Mouse (Mus musculus) CD4-positive naive resting alpha-beta T cell, adult 57 days (primary cell): ENCODE results near the gene Dgcr8. TPM values are rescaled to one million over a fixed set of nuclear protein-coding genes. Genes with fewer than 3 reads are reported as not detected.

Experiments used
- total RNA-seq: library from RNA; stranded (reverse); gene quantifications from one replicate; pipeline ENCODE4 v1.2.4, GENCODE M21; 2023

The Dgcr8 gene
- total RNA-seq, result 44.6 TPM

DNA sequence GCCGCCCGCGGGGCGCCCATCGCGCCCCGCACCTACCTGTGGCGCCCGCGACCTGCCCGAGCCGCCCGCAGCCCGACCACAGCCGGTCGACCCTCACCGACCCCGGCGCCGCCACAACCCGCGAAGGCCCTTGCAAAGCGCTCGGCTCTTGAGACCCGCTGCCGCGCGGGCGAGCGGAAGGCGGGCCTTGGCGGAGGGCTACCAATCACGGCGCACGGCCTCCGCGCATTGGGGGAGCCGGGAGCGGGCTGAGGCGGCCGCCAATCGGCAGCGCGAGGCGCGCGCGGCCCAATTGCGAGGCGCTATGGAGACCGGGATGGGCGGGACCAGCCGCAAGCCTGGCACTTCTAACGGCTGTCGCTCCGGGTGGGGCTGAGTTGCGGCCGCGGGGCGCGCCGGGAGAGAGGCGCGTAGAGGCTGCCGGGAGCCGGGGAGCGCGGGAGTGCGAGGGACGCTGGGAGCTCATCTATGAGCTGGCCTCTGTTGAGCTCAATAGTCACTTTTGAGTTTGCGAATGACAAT lies at the start of gene Dgcr8:
Gene Dgcr8, minus strand, starts transcription at position 180 of the 522 bp plus-strand sequence.

DNA sequence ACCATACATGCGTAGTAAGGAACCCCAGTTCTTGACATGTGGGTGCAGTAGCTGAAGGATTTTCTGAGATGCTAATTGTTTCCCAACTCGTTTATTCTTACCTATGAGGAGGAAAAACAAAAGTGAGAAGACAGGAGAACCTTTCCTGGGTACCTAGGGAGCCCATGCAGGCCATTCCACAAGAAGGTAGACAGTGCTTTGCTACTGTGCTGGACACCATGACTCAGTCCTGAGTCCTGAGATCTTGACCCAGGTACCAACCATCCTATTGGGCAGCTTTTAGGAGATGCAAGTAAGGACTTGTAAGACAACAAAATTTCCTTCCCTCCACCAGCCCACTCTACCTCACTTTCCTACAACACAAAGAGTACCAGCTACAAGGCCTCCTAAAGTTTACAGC lies 30.8 kb downstream of the Dgcr8 start, which contains the start of gene Gm49776:
Gene Gm49776, minus strand, starts transcription at position 101 of the 400 bp plus-strand sequence.

DNA sequence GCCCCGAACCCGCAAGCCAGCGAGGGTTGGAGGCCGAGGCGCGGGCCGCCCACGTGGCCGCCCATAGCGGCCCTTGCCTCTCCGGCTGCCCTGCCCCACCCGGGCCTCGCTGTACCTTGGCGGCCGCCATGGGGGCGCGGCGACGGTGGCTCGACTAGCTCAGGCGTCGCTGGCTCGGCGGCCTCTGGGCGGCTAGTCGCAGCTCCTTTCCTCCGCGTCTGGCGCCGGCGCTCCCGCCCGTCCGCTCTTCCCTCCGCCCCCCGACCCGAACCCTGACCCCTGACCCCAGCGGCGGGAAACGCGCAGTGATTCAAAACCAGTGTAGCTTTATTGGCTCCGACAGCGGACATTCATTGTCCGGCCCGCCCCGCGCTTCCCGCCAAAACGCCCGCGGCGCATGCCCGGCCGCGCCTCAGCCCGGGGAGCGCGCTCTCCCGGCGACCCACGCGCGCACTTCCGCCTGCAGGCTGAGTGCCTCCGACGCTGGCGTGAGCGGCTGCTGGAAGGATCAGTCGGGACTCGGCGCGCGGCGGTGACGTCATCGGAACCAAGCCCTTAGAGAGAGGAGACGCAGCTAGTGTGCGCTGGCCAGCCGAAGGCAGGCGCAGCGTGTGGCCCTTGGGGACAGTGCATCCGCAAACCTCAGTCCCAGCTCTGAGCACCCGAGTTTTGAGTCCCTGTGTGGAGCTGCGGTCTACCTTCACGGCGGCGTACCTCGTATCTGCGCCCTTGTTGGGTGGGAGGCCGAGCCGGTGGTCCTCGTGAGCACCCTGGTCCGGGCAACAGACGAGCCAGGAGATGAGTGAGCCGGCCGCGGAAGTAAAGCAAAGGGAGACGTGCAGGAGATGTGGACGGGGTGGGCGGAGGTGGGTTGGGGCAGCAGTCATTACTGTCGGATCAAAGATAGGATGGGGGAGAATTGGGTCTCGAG lies 40.3 kb downstream of the Dgcr8 start, which contains the start of the genes Trmt2a and Ranbp1:
Gene Trmt2a, plus strand, starts transcription at position 247 of the 931 bp plus-strand sequence.
Gene Ranbp1, minus strand, starts transcription at position 300 of the 931 bp plus-strand sequence.

DNA sequence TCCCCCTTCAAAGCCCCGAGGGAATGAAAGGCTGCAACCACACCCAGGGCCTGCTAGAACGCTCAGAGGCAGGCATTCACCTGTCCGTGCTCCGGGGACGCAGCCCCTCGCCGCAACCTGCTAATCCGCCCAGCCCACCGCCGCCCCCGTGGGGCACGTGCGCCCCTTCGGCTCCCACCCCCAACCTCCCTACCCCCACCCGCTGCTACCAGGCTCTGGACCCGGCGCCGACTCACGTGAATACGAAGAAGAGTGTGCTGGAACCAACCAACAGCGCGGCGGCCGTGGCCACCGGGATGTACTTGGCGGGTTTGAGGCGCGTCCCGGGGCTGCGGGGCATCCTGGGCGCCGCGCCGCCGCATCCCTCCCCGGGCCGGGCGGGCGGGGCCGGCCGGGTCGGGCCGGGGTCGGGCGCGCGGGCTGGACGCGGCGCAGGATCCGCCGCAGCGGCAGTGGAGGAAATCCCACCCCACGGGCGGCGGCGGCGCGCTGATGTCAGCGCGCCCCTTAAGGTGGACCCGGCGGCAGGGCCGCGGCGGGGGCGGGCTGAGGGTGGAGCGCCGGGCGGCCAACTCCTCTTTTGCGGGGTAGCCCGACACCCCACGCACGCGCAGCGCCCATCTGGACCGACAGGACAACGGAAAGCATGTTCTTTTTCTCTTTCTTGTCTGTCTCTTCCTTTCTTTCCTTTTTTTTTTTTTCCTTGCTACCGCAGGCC lies 54.2 kb downstream of the Dgcr8 start, which contains the start of gene Zdhhc8:
Gene Zdhhc8, minus strand, starts transcription at position 466 of the 718 bp plus-strand sequence.

DNA sequence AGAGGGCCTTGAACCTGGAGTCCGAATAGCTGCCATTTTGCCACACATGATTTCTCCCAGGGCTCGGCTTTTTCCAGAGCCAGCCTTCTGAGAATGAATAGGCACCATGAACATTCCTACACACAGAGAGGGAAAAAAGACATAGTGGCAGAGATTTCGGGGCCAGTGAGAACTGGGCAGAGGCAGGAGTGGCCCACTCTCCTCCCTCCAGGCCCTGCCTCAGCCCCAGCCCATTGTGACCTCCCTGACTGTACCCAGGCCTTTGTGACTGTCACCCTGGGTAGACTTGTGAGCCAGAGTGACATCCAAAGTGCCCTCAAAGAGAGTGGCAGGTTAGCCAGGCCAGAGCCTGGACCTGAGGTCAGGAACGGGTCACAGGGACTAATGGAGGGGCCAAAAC lies 71.5 kb downstream of the Dgcr8 start, which contains the start of gene Ccdc188:
Gene Ccdc188, plus strand, starts transcription at position 301 of the 400 bp plus-strand sequence.

Other genes with a start within 250 kb of the Dgcr8 start
- 5.5 TPM for gene Dgcr6, start 236.4 kb downstream of the Dgcr8 start, total RNA-seq
- gene Prodh, start 199.0 kb downstream of the Dgcr8 start, total RNA-seq, result 6.0 TPM
- gene Rtn4r, start 161.6 kb downstream of the Dgcr8 start, total RNA-seq, result not detected
- gene Ccdc188, start 71.4 kb downstream of the Dgcr8 start, total RNA-seq, result not detected
- gene Zdhhc8, start 54.1 kb downstream of the Dgcr8 start, total RNA-seq, result 25.3 TPM
- 72.0 TPM for gene Trmt2a, start 40.6 kb downstream of the Dgcr8 start, total RNA-seq
- 90.1 TPM for gene Ranbp1, start 40.5 kb downstream of the Dgcr8 start, total RNA-seq
- gene Gm49776, start 30.9 kb downstream of the Dgcr8 start, total RNA-seq, result not detected
- gene Tango2, start 58.9 kb upstream of the Dgcr8 start, total RNA-seq, result 44.7 TPM
- 4.8 TPM for gene Arvcf, start 58.9 kb upstream of the Dgcr8 start, total RNA-seq
- 17.0 TPM for gene Txnrd2, start 137.1 kb upstream of the Dgcr8 start, total RNA-seq
- 12.6 TPM for gene Comt, start 137.6 kb upstream of the Dgcr8 start, total RNA-seq
- gene Gnb1l, start 209.5 kb upstream of the Dgcr8 start, total RNA-seq, result 13.2 TPM
- gene Rtl10, start 209.7 kb upstream of the Dgcr8 start, total RNA-seq, result 9.1 TPM